Mouse (Mus musculus) megakaryocyte, embryonic 14.5 days (primary cell): ENCODE results near the gene Adamts1.

Experiments used
- FLI1 ChIP-seq: IDR thresholded peaks from 2 replicates; pipeline ENCODE4 v1.6.1; 2012; ENCODE audit warnings: low read length, inconsistent platforms, mixed read lengths
- GATA1 ChIP-seq: IDR thresholded peaks from 3 replicates; pipeline ENCODE4 v1.6.1; 2012; ENCODE audit warnings: mixed read lengths, low read length, inconsistent platforms, borderline replicate concordance

GRCm38 (mm10) chr16:85765167-85765566, 37.7 kb downstream of the Adamts1 start:
- TF ChIP-seq GATA1 (no peak), FLI1 (no peak)
